Mouse (Mus musculus): ENCODE data around the gene Prss44.
"Not testable (repeated sequence)": the region's sequence is repeated elsewhere in the genome, so short reads cannot be mapped to it uniquely, and the experiment has no call there.

Prss44 gene

GRCm38 (mm10) chr9:110813789-110814188 is at the start of gene Prss44:
Prss44 (plus strand) TSS chr9:110813994.
- no peak for DNase-seq (ENCODE audit: low spot score in 2 of 2)

- DNase-seq (ENCODE audit: low spot score in 2 of 2), result no peak
Measured at GRCm38 (mm10) chr9:110772336-110772735, 41.5 kb upstream of the Prss44 start.

- DNase-seq (ENCODE audit: low spot score in 2 of 2), result no peak
Measured at GRCm38 (mm10) chr9:110774403-110775268, 39.2 kb upstream of the Prss44 start.

GRCm38 (mm10) chr9:110775269-110776022 is 38.3 kb upstream of the Prss44 start:
- DNase-seq (ENCODE audit: low spot score in 2 of 2), result no peak

- no peak for DNase-seq (ENCODE audit: low spot score in 2 of 2)
Measured at GRCm38 (mm10) chr9:110778100-110778499, 35.7 kb upstream of the Prss44 start.

GRCm38 (mm10) chr9:110778559-110778958 is 35.2 kb upstream of the Prss44 start:
- no peak for DNase-seq (ENCODE audit: low spot score in 2 of 2)

GRCm38 (mm10) chr9:110779242-110779913 is 34.4 kb upstream of the Prss44 start:
- no peak for DNase-seq (ENCODE audit: low spot score in 2 of 2)

- DNase-seq (ENCODE audit: low spot score in 2 of 2), result peak; percentile 88 to 93
Measured at GRCm38 (mm10) chr9:110781256-110781721, 32.5 kb upstream of the Prss44 start.

GRCm38 (mm10) chr9:110781731-110782130 is 32.1 kb upstream of the Prss44 start:
- peak; percentile 88 to 92 for DNase-seq (ENCODE audit: low spot score in 2 of 2)

- DNase-seq (ENCODE audit: low spot score in 2 of 2), result no peak
Measured at GRCm38 (mm10) chr9:110783611-110784010, 30.2 kb upstream of the Prss44 start.

GRCm38 (mm10) chr9:110788169-110788568 is 25.6 kb upstream of the Prss44 start:
- DNase-seq (ENCODE audit: low spot score in 2 of 2), result no peak

- DNase-seq (ENCODE audit: low spot score in 2 of 2), result no peak
Measured at GRCm38 (mm10) chr9:110790462-110790861, 23.3 kb upstream of the Prss44 start.

- no peak for DNase-seq (ENCODE audit: low spot score in 2 of 2)
Measured at GRCm38 (mm10) chr9:110797013-110797412, 16.8 kb upstream of the Prss44 start.

- no peak for DNase-seq (ENCODE audit: low spot score in 2 of 2)
Measured at GRCm38 (mm10) chr9:110797866-110798265, 15.9 kb upstream of the Prss44 start, which contains the start of gene Prss42. Prss42 (plus strand) TSS chr9:110798166.

GRCm38 (mm10) chr9:110800834-110801479 is 12.8 kb upstream of the Prss44 start:
- DNase-seq (ENCODE audit: low spot score in 2 of 2), result no peak

- DNase-seq (ENCODE audit: low spot score in 2 of 2), result no peak
Measured at GRCm38 (mm10) chr9:110803294-110803693, 10.5 kb upstream of the Prss44 start.

GRCm38 (mm10) chr9:110810051-110810450 is 3.7 kb upstream of the Prss44 start:
- no peak for DNase-seq (ENCODE audit: low spot score in 2 of 2)

GRCm38 (mm10) chr9:110820546-110820945 is 6.8 kb downstream of the Prss44 start:
- not testable (repeated sequence) for DNase-seq (ENCODE audit: low spot score in 2 of 2)

GRCm38 (mm10) chr9:110821436-110821835 is 7.6 kb downstream of the Prss44 start:
- no peak for DNase-seq (ENCODE audit: low spot score in 2 of 2)

GRCm38 (mm10) chr9:110825426-110825825 is 11.6 kb downstream of the Prss44 start:
- no peak for DNase-seq (ENCODE audit: low spot score in 2 of 2)

GRCm38 (mm10) chr9:110825832-110826231 is 12.0 kb downstream of the Prss44 start:
- no peak for DNase-seq (ENCODE audit: low spot score in 2 of 2)
